Mouse (Mus musculus) ovary, postnatal 14 days (tissue): ENCODE results near the gene Rps27.
"Not testable (repeated sequence)": the region's sequence is repeated elsewhere in the genome, so short reads cannot be mapped to it uniquely, and the experiment has no call there.

Experiments
- DNase-seq: peaks from one replicate; pipeline ENCODE4 v3.0.0; 2022; ENCODE audit warnings: low spot score

Rps27 gene

GRCm38 (mm10) chr3:90213377-90213866 is at the start of gene Rps27, which contains the start of gene Rab13:
Rps27 (minus strand) TSS chr3:90213651.
Rab13 (plus strand) TSS chr3:90213695.
- DNase-seq: peak; percentile 76

- no peak for DNase-seq
These were observed 45.1 kb upstream of the Rps27 start for GRCm38 (mm10) chr3:90258521-90258920.

- DNase-seq: no peak
These were observed 43.5 kb upstream of the Rps27 start for GRCm38 (mm10) chr3:90256731-90257530.

GRCm38 (mm10) chr3:90255784-90256353 is 42.4 kb upstream of the Rps27 start:
- DNase-seq: no peak

GRCm38 (mm10) chr3:90255194-90255565 is 41.7 kb upstream of the Rps27 start:
- DNase-seq: no peak

- DNase-seq: no peak
These were observed 41.2 kb upstream of the Rps27 start for GRCm38 (mm10) chr3:90254419-90255193.

- peak; percentile 85 for DNase-seq
These were observed 40.4 kb upstream of the Rps27 start, which contains the start of gene Crtc2 for GRCm38 (mm10) chr3:90253653-90254418. Crtc2 (plus strand) TSS chr3:90254163.

GRCm38 (mm10) chr3:90253174-90253573 is 39.7 kb upstream of the Rps27 start:
- DNase-seq: not testable (repeated sequence)

- not testable (repeated sequence) for DNase-seq
These were observed 39.2 kb upstream of the Rps27 start for GRCm38 (mm10) chr3:90252659-90253058.

GRCm38 (mm10) chr3:90251731-90252226 is 38.3 kb upstream of the Rps27 start:
- DNase-seq: not testable (repeated sequence)

GRCm38 (mm10) chr3:90250791-90251190 is 37.3 kb upstream of the Rps27 start:
- no peak for DNase-seq

GRCm38 (mm10) chr3:90248746-90249100 is 35.3 kb upstream of the Rps27 start:
- DNase-seq: no peak

GRCm38 (mm10) chr3:90247960-90248745 is 34.7 kb upstream of the Rps27 start, which contains the start of gene Slc39a1:
Slc39a1 (plus strand) TSS chr3:90248172.
- peak; percentile 88 for DNase-seq

- no peak for DNase-seq
These were observed 34.1 kb upstream of the Rps27 start for GRCm38 (mm10) chr3:90247630-90247959.

GRCm38 (mm10) chr3:90245406-90245805 is 32.0 kb upstream of the Rps27 start:
- no peak for DNase-seq

GRCm38 (mm10) chr3:90242984-90243775 is 29.7 kb upstream of the Rps27 start, which contains the start of gene Creb3l4:
Creb3l4 (minus strand) TSS chr3:90243512.
- peak; percentile 59 for DNase-seq

- DNase-seq: no peak
These were observed 28.4 kb upstream of the Rps27 start for GRCm38 (mm10) chr3:90241669-90242358.

- no peak for DNase-seq
These were observed 27.8 kb upstream of the Rps27 start for GRCm38 (mm10) chr3:90241251-90241650.
